Mouse (Mus musculus) ES-E14 (cell line): Measurements from ENCODE around the gene Dpf2. TPM values are rescaled to one million over a fixed set of nuclear protein-coding genes. Genes with fewer than 3 reads are reported as not detected.

Experiments
- DNase-seq: peaks from one replicate; pipeline ENCODE4 v3.0.0-alpha.2; 2013; ENCODE audit warnings: low read depth, low spot score
- H3K27ac ChIP-seq: 2 replicates; pipeline ENCODE4 v1.5.1; 2012; ENCODE audit warnings: low read depth, mild to moderate bottlenecking, low read length, moderate library complexity, mixed read lengths; ENCODE audit not compliant: poor library complexity, insufficient read depth, severe bottlenecking
- H3K36me3 ChIP-seq: 2 replicates; pipeline ENCODE4 v1.6.1; 2012; ENCODE audit warnings: mild to moderate bottlenecking, low read length, moderate library complexity, mixed read lengths; ENCODE audit not compliant: control insufficient read depth, poor library complexity, insufficient read depth, severe bottlenecking
- H3K4me1 ChIP-seq, 2 experiments: fragments of 150-350 bp in 1 of 2; sonication (generic) in 1 of 2; 2 replicates each; pipeline ENCODE4 v1.6.1; 2012; ENCODE audit warnings: low read length in 2 of 2, mild to moderate bottlenecking in 1 of 2, mixed read lengths in 1 of 2; ENCODE audit not compliant: control insufficient read depth in 2 of 2, insufficient read depth in 2 of 2, poor library complexity in 1 of 2
- H3K4me3 ChIP-seq, 2 experiments: fragments of 150-350 bp in 1 of 2; sonication (generic) in 1 of 2; 2 replicates each; pipeline ENCODE4 v1.5.1; 2012; ENCODE audit warnings: low read length in 2 of 2, low read depth in 1 of 2, mild to moderate bottlenecking in 1 of 2, mixed read lengths in 1 of 2; ENCODE audit not compliant: insufficient read depth in 1 of 2, poor library complexity in 1 of 2, severe bottlenecking in 1 of 2
- H3K9ac ChIP-seq: 2 replicates; pipeline ENCODE4 v1.6.1; 2012; ENCODE audit warnings: low read depth, mild to moderate bottlenecking, low read length, mixed read lengths; ENCODE audit not compliant: poor library complexity, insufficient read depth, severe bottlenecking
- H3K9me3 ChIP-seq: fragments of 150-350 bp; sonication (generic); 2 replicates; pipeline ENCODE4 v1.6.1; 2012; ENCODE audit warnings: low read depth, mild to moderate bottlenecking, low read length; ENCODE audit not compliant: control insufficient read depth, insufficient read depth
- CHD2 ChIP-seq: IDR thresholded peaks from 2 replicates; pipeline ENCODE4 v1.6.1; 2014; ENCODE audit warnings: mild to moderate bottlenecking, low read depth, low read length, inconsistent platforms
- HCFC1 ChIP-seq: IDR thresholded peaks from 2 replicates; pipeline ENCODE4 v1.6.1; 2012; ENCODE audit warnings: low read length, inconsistent platforms, borderline replicate concordance; ENCODE audit not compliant: insufficient read depth
- MAFK ChIP-seq: IDR thresholded peaks from 2 replicates; pipeline ENCODE4 v1.6.1; 2014; ENCODE audit warnings: mild to moderate bottlenecking, low read depth, low read length, inconsistent platforms; ENCODE audit not compliant: insufficient read depth
- ZC3H11A ChIP-seq: IDR thresholded peaks from 2 replicates; pipeline ENCODE4 v1.6.1; 2012; ENCODE audit warnings: low read depth, mild to moderate bottlenecking, inconsistent platforms, low read length, borderline replicate concordance
- ZNF384 ChIP-seq: IDR thresholded peaks from 2 replicates; pipeline ENCODE4 v1.6.1; 2012; ENCODE audit warnings: low read depth, low read length, inconsistent platforms
- in situ Hi-C, 2 experiments: fragments of 600-800 bp; cut with MboI; formaldehyde crosslinking; loops; one replicate each; pipeline ENCODE4 v1.15.1; 2025; ENCODE audit warnings: low sequenced_read_pairs in 2 of 2, inconsistent platforms in 1 of 2; ENCODE audit not compliant: unreplicated experiment in 2 of 2
- total RNA-seq: library from RNA; depleted of rRNA; stranded (reverse); fragments of 300-350 nt; gene quantifications from 2 replicates; pipeline ENCODE4 v1.2.3, GENCODE M21; 2012

Dpf2 gene
- total RNA-seq, 1 experiment = 37.9 TPM

- no peaks in the 10 kb centered on the region for H3K9me3 ChIP-seq
- no peak overlapping the region for H3K9ac ChIP-seq
- DNase-seq = no peak
- H3K4me1 ChIP-seq = peaks cover 0 to 12% of the 10 kb centered on the region in 2 experiments; a peak in 2 of 4 replicates
- no peak overlapping the region for H3K4me3 ChIP-seq
- TF ChIP-seq MAFK (no peak), HCFC1 (no peak), ZNF384 (no peak), ZC3H11A (no peak)
- in situ Hi-C loops = no loop called here
- H3K36me3 ChIP-seq = peaks cover 82% of the 10 kb centered on the region
- no peak overlapping the region for H3K27ac ChIP-seq
Measured at GRCm38 (mm10) chr19:5950218-5950617, 37.4 kb upstream of the Dpf2 start.

- Histone ChIP-seq H3K4me1 (peaks cover 0 to 6% of the 10 kb centered on the region in 2 experiments; a peak in 2 of 4 replicates), H3K9me3 (no peaks in the 10 kb centered on the region), H3K9ac (no peak overlapping the region), H3K27ac (no peak overlapping the region), H3K4me3 (no peak overlapping the region), H3K36me3 (peaks cover 85% of the 10 kb centered on the region)
- TF ChIP-seq CHD2 (no peak), MAFK (no peak), ZNF384 (no peak), HCFC1 (no peak), ZC3H11A (no peak)
- in situ Hi-C loops = no loop called here
- no peak for DNase-seq
Measured at GRCm38 (mm10) chr19:5945891-5946290, 33.1 kb upstream of the Dpf2 start.

DNA sequence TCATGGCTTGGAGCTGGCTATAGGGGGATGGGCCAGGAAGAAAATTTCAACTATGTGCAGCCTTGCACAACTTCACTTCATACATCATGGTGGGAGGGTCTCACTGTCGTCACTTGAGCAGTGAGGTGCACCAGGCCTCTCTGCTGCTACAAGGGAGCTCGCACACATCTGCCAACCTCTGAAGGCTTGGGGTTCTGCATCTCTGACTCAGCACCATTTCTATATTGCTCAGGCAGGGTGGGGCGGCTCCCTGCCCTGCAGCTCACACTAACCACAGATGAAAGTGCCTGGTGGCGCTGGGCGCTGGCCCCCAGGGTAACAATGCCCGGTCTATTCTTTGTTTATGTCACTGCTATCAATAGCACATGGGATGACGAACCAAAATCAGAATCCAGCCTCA lies 32.2 kb upstream of the Dpf2 start:
- H3K36me3 ChIP-seq = peaks cover 83% of the 10 kb centered on the region
- no peak for DNase-seq
- H3K9ac ChIP-seq = no peak overlapping the region; the same call in 1 of the 2 replicates
- in situ Hi-C loops = no loop called here
- no peaks in the 10 kb centered on the region for H3K9me3 ChIP-seq
- H3K27ac ChIP-seq = no peak overlapping the region
- H3K4me3 ChIP-seq = no peak overlapping the region
- H3K4me1 ChIP-seq = peaks cover 0 to 6% of the 10 kb centered on the region in 2 experiments; a peak in 2 of 4 replicates
- no peak for TF ChIP-seq ZNF384
- no peak for TF ChIP-seq CHD2
- TF ChIP-seq HCFC1 = no peak
- TF ChIP-seq ZC3H11A = no peak
- no peak for TF ChIP-seq MAFK

DNA sequence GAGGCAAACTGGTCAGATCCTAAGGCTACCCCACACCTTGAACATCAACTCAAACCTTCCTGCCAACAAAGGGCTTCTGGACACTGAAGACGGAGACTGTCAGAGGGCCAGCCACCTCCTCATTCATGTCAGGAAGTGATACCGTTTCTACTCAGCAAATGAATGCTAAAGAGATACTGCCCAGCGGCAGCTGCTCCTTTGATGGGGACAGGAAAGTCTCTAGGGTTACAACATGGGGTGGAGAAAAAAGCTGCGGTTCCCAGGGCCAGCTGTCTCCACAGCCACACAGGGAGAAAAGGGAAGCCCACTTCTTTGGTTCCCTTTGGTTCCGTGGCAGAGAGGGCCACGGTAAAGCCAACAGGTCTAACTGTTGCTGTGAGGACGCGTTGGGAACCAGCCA lies 31.3 kb upstream of the Dpf2 start:
- Histone ChIP-seq H3K4me1 (peaks cover 0 to 6% of the 10 kb centered on the region in 2 experiments; a peak in 2 of 4 replicates), H3K9ac (no peak overlapping the region), H3K36me3 (peaks cover 84% of the 10 kb centered on the region), H3K4me3 (no peak overlapping the region), H3K9me3 (no peaks in the 10 kb centered on the region), H3K27ac (no peak overlapping the region)
- DNase-seq = no peak
- in situ Hi-C loops = no loop called here
- TF ChIP-seq CHD2 = no peak
- TF ChIP-seq ZNF384 = no peak
- no peak for TF ChIP-seq ZC3H11A
- no peak for TF ChIP-seq HCFC1
- TF ChIP-seq MAFK = no peak

- H3K4me3 ChIP-seq = no peak overlapping the region
- H3K4me1 ChIP-seq = peaks cover under 1 to 6% of the 10 kb centered on the region in 2 experiments; a peak in 2 of 4 replicates
- no peak overlapping the region for H3K27ac ChIP-seq
- DNase-seq = no peak
- H3K9ac ChIP-seq = no peak overlapping the region
- TF ChIP-seq ZC3H11A (no peak), MAFK (no peak), ZNF384 (no peak), CHD2 (no peak), HCFC1 (no peak)
- in situ Hi-C loops = no loop called here
- no peaks in the 10 kb centered on the region for H3K9me3 ChIP-seq
- peaks cover 80% of the 10 kb centered on the region for H3K36me3 ChIP-seq
Measured at GRCm38 (mm10) chr19:5943404-5943803, 30.6 kb upstream of the Dpf2 start.
